ENCODE assay signal across 21 mouse cellular contexts in the genomic region with DNA sequence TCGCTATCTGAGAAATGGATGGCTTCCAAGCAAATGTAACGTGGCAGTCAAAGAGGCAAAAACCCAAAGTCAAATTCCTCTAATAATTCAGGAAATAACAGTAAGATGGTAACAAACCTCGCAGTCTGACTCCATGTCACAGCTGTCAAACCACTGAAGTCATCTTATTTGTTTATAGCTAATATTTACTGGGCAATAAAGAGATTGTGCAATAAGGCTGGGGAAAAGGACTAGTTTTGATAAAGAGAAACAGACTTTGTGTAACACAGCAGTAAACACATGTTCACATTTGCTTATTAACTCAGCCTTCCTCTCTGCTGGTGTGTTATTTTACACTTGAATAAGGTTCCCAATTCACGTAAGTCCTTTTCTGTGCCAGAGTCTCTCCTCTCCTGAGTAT.
DNase-seq lines count a peak whose midpoint lies in the region; ATAC-seq and TF ChIP-seq lines count a peak whose summit lies in the region.
"Had no signal": no experiment of that assay in that cellular context is flagged by ENCODE, and none has a peak within 500 bp of the region (broad histone marks: within the 10 kb centered on the region; RNA-seq: fewer than 3 reads in every experiment).

No protein-coding gene starts in this region.

- peak overlapping the region; percentile 42; the same call in 1 of the 2 replicates for H3K27ac ChIP-seq in heart, embryonic 10.5 days
- H3K27ac ChIP-seq in hindbrain, embryonic 14.5 days: peak overlapping the region; percentile 54
- H3K27ac ChIP-seq in hindbrain, embryonic 10.5 days: no peak overlapping the region
- H3K27ac ChIP-seq in lung, embryonic 14.5 days (ENCODE audit: low read depth): no peak overlapping the region
- H3K27ac ChIP-seq in midbrain, embryonic 11.5 days (ENCODE audit: low read depth, low read length): no peak overlapping the region
- H3K27ac ChIP-seq in midbrain, embryonic 10.5 days (replicated peaks): no peak overlapping the region
- H3K27ac ChIP-seq: forebrain, embryonic 10.5 days; forebrain, embryonic 13.5 days; heart, adult 2 months had no signal

- no peak for ATAC-seq in hindbrain, embryonic 14.5 days (ENCODE audit: low FRiP score)
- ATAC-seq in lung, embryonic 14.5 days (ENCODE audit: insufficient read depth): no peak
- no peak for ATAC-seq in midbrain, embryonic 11.5 days (ENCODE audit: low FRiP score)
- ATAC-seq: forebrain, embryonic 13.5 days; forebrain, embryonic 16.5 days; Patski had no signal

- DNase-seq in heart, embryonic 10.5 days (ENCODE audit: low spot score): no peak
- DNase-seq in heart, postnatal 10 days: no peak
- DNase-seq in hindbrain, embryonic 14.5 days (ENCODE audit: low spot score): no peak
- no peak for DNase-seq in hindbrain, embryonic 10.5 days (ENCODE audit: low spot score)
- peak; percentile 67 for DNase-seq in lung, embryonic 14.5 days
- DNase-seq in lung, postnatal 25 days (ENCODE audit: low spot score): no peak
- peak; percentile 12 for DNase-seq in midbrain, embryonic 11.5 days (ENCODE audit: low spot score, missing footprints)
- no peak for DNase-seq in midbrain, embryonic 10.5 days (ENCODE audit: low spot score)
- DNase-seq: adrenal gland, postnatal 10 days; adrenal gland, postnatal 36 days; cerebellum, adult 18-20 months; cerebellum, adult 9-10 months; cerebellum, postnatal 14 days; gastrocnemius, postnatal 10 days; gastrocnemius, postnatal 36 days; heart, adult 2 months had no signal

- H3K4me2 ChIP-seq in hindbrain, embryonic 14.5 days (replicated peaks): no peak overlapping the region
- no peak overlapping the region for H3K4me2 ChIP-seq in lung, embryonic 14.5 days
- H3K4me2 ChIP-seq in midbrain, embryonic 11.5 days: no peak overlapping the region
- H3K4me2 ChIP-seq: forebrain, embryonic 13.5 days; heart, embryonic 12.5 days had no signal

- no peak overlapping the region for H3K4me3 ChIP-seq in heart, embryonic 10.5 days
- H3K4me3 ChIP-seq in hindbrain, embryonic 14.5 days (replicated peaks; ENCODE audit: low read length): no peak overlapping the region
- no peak overlapping the region for H3K4me3 ChIP-seq in hindbrain, embryonic 10.5 days
- H3K4me3 ChIP-seq in lung, embryonic 14.5 days (ENCODE audit: low read depth, low read length): no peak overlapping the region
- H3K4me3 ChIP-seq in midbrain, embryonic 11.5 days (ENCODE audit: low read depth, low read length): no peak overlapping the region
- no peak overlapping the region for H3K4me3 ChIP-seq in midbrain, embryonic 10.5 days
- H3K4me3 ChIP-seq: forebrain, embryonic 10.5 days; forebrain, embryonic 13.5 days; heart, adult 2 months; heart, embryonic 12.5 days had no signal

- H3K9me3 ChIP-seq in heart, embryonic 10.5 days: no peaks in the 10 kb centered on the region
- no peaks in the 10 kb centered on the region for H3K9me3 ChIP-seq in hindbrain, embryonic 14.5 days (ENCODE audit: control insufficient read depth, low read length)
- no peaks in the 10 kb centered on the region for H3K9me3 ChIP-seq in hindbrain, embryonic 10.5 days
- no peaks in the 10 kb centered on the region for H3K9me3 ChIP-seq in lung, embryonic 14.5 days (ENCODE audit: low read depth, low read length)
- no peaks in the 10 kb centered on the region for H3K9me3 ChIP-seq in midbrain, embryonic 11.5 days (ENCODE audit: control insufficient read depth, low read length)
- H3K9me3 ChIP-seq in midbrain, embryonic 10.5 days (replicated peaks): no peaks in the 10 kb centered on the region
- H3K9me3 ChIP-seq: forebrain, embryonic 10.5 days; forebrain, embryonic 13.5 days had no signal

- intact Hi-C loops in heart, postnatal 10 days (cut with DNase I): no loop called here

- H3K27me3 ChIP-seq in heart, embryonic 10.5 days (ENCODE audit: insufficient read depth, poor library complexity, severe bottlenecking): no peaks in the 10 kb centered on the region
- no peaks in the 10 kb centered on the region for H3K27me3 ChIP-seq in hindbrain, embryonic 14.5 days (ENCODE audit: control insufficient read depth, insufficient read depth, low read length)
- H3K27me3 ChIP-seq in hindbrain, embryonic 10.5 days (ENCODE audit: insufficient read depth, poor library complexity, severe bottlenecking): no peaks in the 10 kb centered on the region
- no peaks in the 10 kb centered on the region for H3K27me3 ChIP-seq in lung, embryonic 14.5 days (ENCODE audit: insufficient read depth, low read length)
- H3K27me3 ChIP-seq in midbrain, embryonic 11.5 days (ENCODE audit: control insufficient read depth, insufficient read depth, low read length): no peaks in the 10 kb centered on the region
- peaks cover 20% of the 10 kb centered on the region for H3K27me3 ChIP-seq in midbrain, embryonic 10.5 days (ENCODE audit: low read depth, poor library complexity, severe bottlenecking)
- H3K27me3 ChIP-seq: heart, embryonic 12.5 days; Patski had no signal

- H3K4me1 ChIP-seq in heart, embryonic 10.5 days: peaks cover 15% of the 10 kb centered on the region; the same call in 1 of the 2 replicates
- no peaks in the 10 kb centered on the region; the same call in 1 of the 2 replicates for H3K4me1 ChIP-seq in hindbrain, embryonic 14.5 days (replicated peaks; ENCODE audit: control insufficient read depth, insufficient read depth, low read length)
- H3K4me1 ChIP-seq in hindbrain, embryonic 10.5 days (replicated peaks): 0 out of 2 replicates have a peak, but pooled peaks cover 4% of the 10 kb centered on the region
- peaks cover 3% of the 10 kb centered on the region; the same call in 1 of the 2 replicates for H3K4me1 ChIP-seq in lung, embryonic 14.5 days (ENCODE audit: insufficient read depth)
- H3K4me1 ChIP-seq in midbrain, embryonic 11.5 days (ENCODE audit: control insufficient read depth, insufficient read depth, low read length): no peaks in the 10 kb centered on the region
- H3K4me1 ChIP-seq in midbrain, embryonic 10.5 days: no peaks in the 10 kb centered on the region
- H3K4me1 ChIP-seq: forebrain, embryonic 10.5 days; forebrain, embryonic 13.5 days had no signal

- no peak for TF ChIP-seq CTCF in lung, embryonic 14.5 days (IDR thresholded peaks at IDR 0.05; ENCODE audit: low read depth)

- H3K9ac ChIP-seq in hindbrain, embryonic 14.5 days: 0 out of 2 replicates have a peak overlapping the region, but pooled peaks have one; percentile 16
- no peak overlapping the region for H3K9ac ChIP-seq in lung, embryonic 14.5 days
- no peak overlapping the region for H3K9ac ChIP-seq in midbrain, embryonic 11.5 days (ENCODE audit: low read length)
- H3K9ac ChIP-seq: forebrain, embryonic 13.5 days; heart, embryonic 12.5 days had no signal

- no peaks in the 10 kb centered on the region for H3K36me3 ChIP-seq in heart, embryonic 10.5 days
- H3K36me3 ChIP-seq in hindbrain, embryonic 14.5 days (replicated peaks; ENCODE audit: control insufficient read depth, insufficient read depth): no peaks in the 10 kb centered on the region
- H3K36me3 ChIP-seq in hindbrain, embryonic 10.5 days: no peaks in the 10 kb centered on the region
- no peaks in the 10 kb centered on the region for H3K36me3 ChIP-seq in lung, embryonic 14.5 days (ENCODE audit: insufficient read depth)
- no peaks in the 10 kb centered on the region for H3K36me3 ChIP-seq in midbrain, embryonic 11.5 days (ENCODE audit: control insufficient read depth, insufficient read depth, low read length)
- H3K36me3 ChIP-seq in midbrain, embryonic 10.5 days: no peaks in the 10 kb centered on the region
- H3K36me3 ChIP-seq: forebrain, embryonic 10.5 days; heart, embryonic 12.5 days had no signal

- WGBS in heart, embryonic 10.5 days: 53% methylated on average over 4 of the region's 4 CpGs
- 70% methylated on average over 4 of the region's 4 CpGs for WGBS in hindbrain, embryonic 14.5 days
- 88% methylated on average over 4 of the region's 4 CpGs for WGBS in hindbrain, embryonic 10.5 days
- 34% methylated on average over 4 of the region's 4 CpGs for WGBS in lung, embryonic 14.5 days
- 90% methylated on average over 4 of the region's 4 CpGs for WGBS in midbrain, embryonic 11.5 days
- WGBS in midbrain, embryonic 10.5 days: 89% methylated on average over 4 of the region's 4 CpGs

Comparison
In these comparisons a context has a peak if more than half of its experiments do, and no peak if none do; other contexts are left out.
1. DNase-seq: peak in lung, embryonic 14.5 days (single experiment) and midbrain, embryonic 11.5 days (single experiment); none in heart, embryonic 10.5 days (single experiment), heart, postnatal 10 days (0 of 2), hindbrain, embryonic 14.5 days (single experiment), hindbrain, embryonic 10.5 days (single experiment), lung, postnatal 25 days (single experiment) and midbrain, embryonic 10.5 days (single experiment).
2. H3K27ac ChIP-seq: peak in heart, embryonic 10.5 days (single experiment) and hindbrain, embryonic 14.5 days (single experiment); none in hindbrain, embryonic 10.5 days (single experiment), lung, embryonic 14.5 days (single experiment), midbrain, embryonic 11.5 days (single experiment) and midbrain, embryonic 10.5 days (single experiment).